Mouse (Mus musculus): Measurements from ENCODE around the gene Urm1. TPM values are rescaled to one million over a fixed set of nuclear protein-coding genes. Genes with fewer than 3 reads are reported as not detected.

The Urm1 gene
- total and polyA plus RNA-seq, 2 experiments from 2014 or later: 30.7 to 66.9 TPM

DNA sequence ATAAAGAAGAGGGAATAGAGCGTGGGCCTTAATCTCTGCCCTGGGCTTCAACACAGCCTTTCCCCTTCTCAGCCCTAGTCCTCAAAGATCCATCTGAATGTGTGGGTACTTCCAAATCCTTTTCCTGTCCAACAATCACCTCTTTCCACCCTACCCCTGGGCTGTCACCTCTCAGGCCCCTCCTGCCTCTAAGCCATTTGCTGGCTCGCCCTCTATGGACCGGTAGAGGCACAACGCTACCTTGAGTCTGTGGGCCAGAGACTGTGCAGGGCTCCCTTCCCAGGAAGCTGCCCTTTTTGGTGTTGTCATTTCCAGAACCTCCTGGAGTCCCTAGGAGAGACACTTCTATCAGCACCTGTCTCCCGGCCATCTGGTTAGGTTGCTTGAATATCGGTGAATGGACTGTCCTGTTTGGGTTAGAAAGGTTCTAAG, 16.5 kb upstream of the Urm1 start:
- DNase-seq (ENCODE audit: low spot score) (peak; percentile 46), ATAC-seq (ENCODE audit: low FRiP score) (no peak)
- Histone ChIP-seq H3K4me1 (ENCODE audit: insufficient read depth, low read length) (peaks cover 3% of the 10 kb centered on the region; the same call in 1 of the 2 replicates), H3K4me3 (ENCODE audit: low read depth, low read length) (peak overlapping the region; percentile 91), H3K27ac (ENCODE audit: low read depth, low read length) (peak overlapping the region; percentile 85), H3K36me3 (ENCODE audit: insufficient read depth, low read length) (peaks cover 39% of the 10 kb centered on the region), H3K9me3 (ENCODE audit: low read length) (no peaks in the 10 kb centered on the region), H3K27me3 (ENCODE audit: insufficient read depth, low read length) (no peaks in the 10 kb centered on the region), H3K9ac (replicated peaks; ENCODE audit: low read length, poor library complexity, severe bottlenecking) (peak overlapping the region; percentile 95), H3K4me2 (ENCODE audit: low read depth, low read length, poor library complexity, severe bottlenecking) (peak overlapping the region; percentile 61)
- TF ChIP-seq CTCF (IDR thresholded peaks at IDR 0.05): peak; percentile 67
- 17% methylated on average over 6 of the region's 6 CpGs for WGBS

DNA sequence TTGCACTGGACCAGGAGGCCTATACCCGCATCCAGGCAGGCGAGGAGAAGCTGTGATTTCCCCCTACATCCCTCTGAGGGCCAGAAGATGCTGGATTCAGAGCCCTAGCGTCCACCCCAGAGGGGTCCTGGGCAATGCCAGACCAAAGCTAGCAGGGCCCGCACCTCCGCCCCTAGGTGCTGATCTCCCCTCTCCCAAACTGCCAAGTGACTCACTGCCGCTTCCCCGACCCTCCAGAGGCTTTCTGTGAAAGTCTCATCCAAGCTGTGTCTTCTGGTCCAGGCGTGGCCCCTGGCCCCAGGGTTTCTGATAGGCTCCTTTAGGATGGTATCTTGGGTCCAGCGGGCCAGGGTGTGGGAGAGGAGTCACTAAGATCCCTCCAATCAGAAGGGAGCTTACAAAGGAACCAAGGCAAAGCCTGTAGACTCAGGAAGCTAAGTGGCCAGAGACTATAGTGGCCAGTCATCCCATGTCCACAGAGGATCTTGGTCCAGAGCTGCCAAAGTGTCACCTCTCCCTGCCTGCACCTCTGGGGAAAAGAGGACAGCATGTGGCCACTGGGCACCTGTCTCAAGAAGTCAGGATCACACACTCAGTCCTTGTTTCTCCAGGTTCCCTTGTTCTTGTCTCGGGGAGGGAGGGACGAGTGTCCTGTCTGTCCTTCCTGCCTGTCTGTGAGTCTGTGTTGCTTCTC, 4.0 kb upstream of the Urm1 start:
- H3K9me3 ChIP-seq (ENCODE audit: low read length): no peaks in the 10 kb centered on the region
- no peak overlapping the region for H3K27ac ChIP-seq (ENCODE audit: low read depth, low read length)
- H3K9ac ChIP-seq (replicated peaks; ENCODE audit: low read length, poor library complexity, severe bottlenecking): no peak overlapping the region
- TF ChIP-seq CTCF (IDR thresholded peaks at IDR 0.05): no peak
- DNase-seq (ENCODE audit: low spot score) (no peak), ATAC-seq (ENCODE audit: low FRiP score) (no peak)
- no peaks in the 10 kb centered on the region for H3K27me3 ChIP-seq (ENCODE audit: insufficient read depth, low read length)
- 84% methylated on average over 11 of the region's 11 CpGs for WGBS
- peaks cover 57% of the 10 kb centered on the region for H3K36me3 ChIP-seq (ENCODE audit: insufficient read depth, low read length)
- H3K4me2 ChIP-seq (ENCODE audit: low read depth, low read length, poor library complexity, severe bottlenecking): no peak overlapping the region
- no peak overlapping the region for H3K4me3 ChIP-seq (ENCODE audit: low read depth, low read length)
- peaks cover 11% of the 10 kb centered on the region; the same call in 1 of the 2 replicates for H3K4me1 ChIP-seq (ENCODE audit: insufficient read depth, low read length)

DNA sequence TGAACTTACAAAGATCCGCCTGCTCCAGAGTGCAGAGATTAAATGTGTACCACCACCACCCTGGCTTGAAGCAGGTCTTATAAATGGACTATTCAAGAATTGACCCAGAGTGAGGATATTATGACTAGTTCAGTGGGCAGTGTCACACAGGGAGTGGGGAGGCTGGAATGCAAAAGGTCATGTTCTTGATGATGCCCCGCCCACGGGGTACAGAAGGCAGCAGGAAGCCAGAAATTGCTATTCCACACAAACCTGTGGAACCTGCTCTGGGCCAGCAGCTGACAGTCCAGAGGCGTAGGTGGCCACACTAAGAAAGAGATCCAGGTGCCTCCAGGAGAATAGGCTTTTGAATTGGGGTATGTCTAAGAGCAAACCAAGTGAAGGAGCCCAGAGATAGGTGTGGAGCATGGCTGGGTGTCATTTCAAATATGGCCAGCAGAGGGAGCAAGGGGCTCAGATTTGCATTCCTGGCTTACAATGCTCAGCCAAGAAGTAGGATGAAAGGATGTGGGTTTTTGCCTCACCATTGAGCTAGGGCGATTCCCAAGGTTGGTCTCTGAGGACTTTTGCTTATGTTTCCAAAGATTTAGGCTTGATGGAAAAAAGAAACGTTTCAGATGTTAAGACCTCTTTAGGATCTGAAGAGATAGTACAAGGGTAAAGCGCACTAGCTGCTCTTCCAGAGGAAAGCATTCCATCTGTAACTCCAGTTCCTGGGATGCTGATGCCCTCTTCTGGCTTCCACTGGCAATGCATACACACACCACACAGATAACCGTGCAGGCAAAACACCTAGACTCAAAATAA, 2.2 kb upstream of the Urm1 start:
- H3K27me3 ChIP-seq (ENCODE audit: insufficient read depth, low read length): no peaks in the 10 kb centered on the region
- H3K27ac ChIP-seq (ENCODE audit: low read depth, low read length): peak overlapping the region; percentile 70; the same call in 1 of the 2 replicates
- H3K4me1 ChIP-seq (ENCODE audit: insufficient read depth, low read length): peaks cover 12% of the 10 kb centered on the region; the same call in 1 of the 2 replicates
- peaks cover 41% of the 10 kb centered on the region for H3K36me3 ChIP-seq (ENCODE audit: insufficient read depth, low read length)
- DNase-seq (ENCODE audit: low spot score): peak; percentile 87
- peak overlapping the region; percentile 9; the same call in 1 of the 2 replicates for H3K4me2 ChIP-seq (ENCODE audit: low read depth, low read length, poor library complexity, severe bottlenecking)
- no peaks in the 10 kb centered on the region for H3K9me3 ChIP-seq (ENCODE audit: low read length)
- H3K9ac ChIP-seq (replicated peaks; ENCODE audit: low read length, poor library complexity, severe bottlenecking): no peak overlapping the region
- H3K4me3 ChIP-seq (ENCODE audit: low read depth, low read length): no peak overlapping the region
- ATAC-seq (ENCODE audit: low FRiP score): peak; percentile 69
- TF ChIP-seq CTCF (IDR thresholded peaks at IDR 0.05): peak; percentile 85
- 36% methylated on average over 8 of the region's 8 CpGs for WGBS

DNA sequence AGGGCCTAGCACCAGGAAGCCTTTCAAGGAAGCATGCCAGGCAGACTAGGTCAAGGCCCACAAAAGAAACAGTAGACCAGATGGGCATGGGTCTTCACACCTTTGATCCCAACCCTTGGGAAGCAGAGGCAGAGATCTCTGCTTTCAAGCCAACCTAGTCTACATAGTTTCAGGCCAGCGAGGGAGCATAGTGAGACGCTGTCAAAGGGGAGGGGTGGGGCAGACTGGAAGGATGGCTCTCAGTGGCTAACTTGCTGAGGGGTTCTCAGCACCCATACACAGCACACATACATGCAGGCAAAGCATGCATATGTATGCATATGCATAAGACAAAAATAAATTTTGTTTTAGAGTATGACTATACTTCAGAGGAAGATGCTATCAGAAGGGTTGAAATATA, 512 bp upstream of the Urm1 start:
- Histone ChIP-seq H3K27ac (ENCODE audit: low read depth, low read length) (peak overlapping the region; percentile 91), H3K27me3 (ENCODE audit: insufficient read depth, low read length) (no peaks in the 10 kb centered on the region), H3K9ac (replicated peaks; ENCODE audit: low read length, poor library complexity, severe bottlenecking) (no peak overlapping the region), H3K4me2 (ENCODE audit: low read depth, low read length, poor library complexity, severe bottlenecking) (peak overlapping the region; percentile 77; the same call in 1 of the 2 replicates), H3K4me3 (ENCODE audit: low read depth, low read length) (no peak overlapping the region), H3K4me1 (ENCODE audit: insufficient read depth, low read length) (peaks cover 12% of the 10 kb centered on the region; the same call in 1 of the 2 replicates), H3K36me3 (ENCODE audit: insufficient read depth, low read length) (peaks cover 26% of the 10 kb centered on the region), H3K9me3 (ENCODE audit: low read length) (no peaks in the 10 kb centered on the region)
- ATAC-seq (ENCODE audit: low FRiP score) (no peak), DNase-seq (ENCODE audit: low spot score) (no peak)
- TF ChIP-seq CTCF (IDR thresholded peaks at IDR 0.05): no peak
- WGBS: 11% methylated on average over 2 of the region's 2 CpGs

DNA sequence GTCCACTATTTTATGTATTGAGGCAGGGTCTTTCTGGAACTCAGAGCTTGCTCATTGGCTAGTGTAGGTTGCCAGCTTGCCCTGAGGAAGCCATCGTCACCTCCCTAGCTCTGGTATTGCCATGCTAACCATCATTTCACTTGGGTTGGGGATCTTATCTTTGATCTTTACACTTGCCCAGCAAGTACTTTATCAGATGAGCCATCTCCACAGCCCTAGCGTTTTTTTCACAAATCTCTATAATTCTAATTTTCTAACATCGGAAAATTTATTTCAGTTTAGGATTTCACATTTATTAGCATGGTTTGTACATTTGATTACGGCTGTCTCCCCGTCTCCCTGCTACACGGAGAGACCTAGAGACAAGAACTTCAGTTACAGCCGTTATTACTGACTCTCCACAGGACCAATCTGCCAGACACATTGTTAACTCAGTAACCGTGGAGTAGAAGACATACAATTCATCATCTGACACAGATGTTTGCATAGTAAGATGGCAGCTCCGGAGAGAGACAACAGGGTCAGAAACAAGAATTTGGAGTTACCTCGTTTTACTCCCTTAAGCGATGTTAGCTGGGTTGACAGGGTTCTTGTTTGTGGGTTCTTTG, 6.5 kb downstream of the Urm1 start:
- Histone ChIP-seq H3K4me3 (ENCODE audit: low read depth, low read length) (peak overlapping the region; percentile 87), H3K36me3 (ENCODE audit: insufficient read depth, low read length) (no peaks in the 10 kb centered on the region), H3K27me3 (ENCODE audit: insufficient read depth, low read length) (no peaks in the 10 kb centered on the region), H3K27ac (ENCODE audit: low read depth, low read length) (peak overlapping the region; percentile 86), H3K9ac (replicated peaks; ENCODE audit: low read length, poor library complexity, severe bottlenecking) (peak overlapping the region; percentile 63), H3K4me2 (ENCODE audit: low read depth, low read length, poor library complexity, severe bottlenecking) (peak overlapping the region; percentile 56), H3K4me1 (ENCODE audit: insufficient read depth, low read length) (peaks cover 3% of the 10 kb centered on the region; the same call in 1 of the 2 replicates), H3K9me3 (ENCODE audit: low read length) (no peaks in the 10 kb centered on the region)
- peak; percentile 48; the same call in 1 of the 2 replicates for ATAC-seq (ENCODE audit: low FRiP score)
- DNase-seq (ENCODE audit: low spot score): no peak
- 8% methylated on average over 11 of the region's 11 CpGs for WGBS
- TF ChIP-seq CTCF (IDR thresholded peaks at IDR 0.05): no peak
